Mouse (Mus musculus) limb, embryonic 14.5 days (tissue): ENCODE data around the gene Tmem8b. TPM values are rescaled to one million over a fixed set of nuclear protein-coding genes. Genes with fewer than 3 reads are reported as not detected.
A peak's percentile ranks its signal among the peaks of the same experiment; 100 is the strongest.

ENCODE experiments used
- ATAC-seq: fragments of 200-750 bp; cut with Nextera tagmentation; 2 replicates; pipeline ENCODE4 v1.8.0; 2017; ENCODE audit warnings: low read depth, moderate number of reproducible peaks, moderate TSS enrichment; ENCODE audit not compliant: low FRiP score
- DNase-seq: peaks from one replicate; pipeline ENCODE4 v3.0.0-alpha.2; 2015; ENCODE audit warnings: low spot score
- H3K27ac ChIP-seq: fragments of 300-500 bp; sonication (generic); replicated peaks from 2 replicates; pipeline ENCODE4 v1.5.1; 2014; ENCODE audit warnings: low read depth, mild to moderate bottlenecking, low read length, moderate library complexity, mixed read lengths
- H3K27me3 ChIP-seq: fragments of 300-500 bp; sonication (generic); 2 replicates; pipeline ENCODE4 v1.6.1; 2014; ENCODE audit warnings: low read length, mixed read lengths; ENCODE audit not compliant: control insufficient read depth, insufficient read depth
- H3K36me3 ChIP-seq: fragments of 300-500 bp; sonication (generic); 2 replicates; pipeline ENCODE4 v1.6.1; 2014; ENCODE audit warnings: mild to moderate bottlenecking, low read length, moderate library complexity, mixed read lengths; ENCODE audit not compliant: control insufficient read depth, insufficient read depth
- H3K4me1 ChIP-seq: fragments of 300-500 bp; sonication (generic); 2 replicates; pipeline ENCODE4 v1.6.1; 2014; ENCODE audit warnings: antibody characterized with exemption, low read length, mixed read lengths; ENCODE audit not compliant: control insufficient read depth, insufficient read depth
- H3K4me2 ChIP-seq: fragments of 300-500 bp; sonication (generic); replicated peaks from 2 replicates; pipeline ENCODE4 v1.6.1; 2014; ENCODE audit warnings: low read depth, mild to moderate bottlenecking, low read length, moderate library complexity; ENCODE audit not compliant: severe bottlenecking
- H3K4me3 ChIP-seq: fragments of 300-500 bp; sonication (generic); replicated peaks from 2 replicates; pipeline ENCODE4 v1.5.1; 2014; ENCODE audit warnings: low read length
- H3K9ac ChIP-seq: fragments of 300-500 bp; sonication (generic); 2 replicates; pipeline ENCODE4 v1.6.1; 2014; ENCODE audit warnings: mild to moderate bottlenecking, low read depth, low read length, moderate library complexity; ENCODE audit not compliant: severe bottlenecking
- H3K9me3 ChIP-seq: fragments of 300-500 bp; sonication (generic); 2 replicates; pipeline ENCODE4 v1.6.1; 2016; ENCODE audit warnings: low read length; ENCODE audit not compliant: control insufficient read depth
- POLR2A ChIP-seq: fragments of 200-500 bp; IDR thresholded peaks from 2 replicates; pipeline ENCODE4 v1.8.0; 2012; ENCODE audit warnings: inconsistent platforms, mild to moderate bottlenecking, moderate library complexity, borderline replicate concordance; ENCODE audit not compliant: insufficient read depth, insufficient read length; ENCODE audit errors: extremely low read depth
- WGBS: fragments of 180-500 bp; shearing (Covaris S2); extraction: QIAGEN DNeasy Blood & Tissue Kit; methylation state at CpG from one replicate; pipeline ENCODE4 v1.1.7; 2014; 5-methylcytosine and 5-hydroxymethylcytosine counted together
- polyA plus RNA-seq, 2 experiments: library from polyadenylated mRNA; depleted of rRNA in 1 of 2; stranded (reverse) in 1 of 2; unstranded in 1 of 2; fragments of >200 nt; fragmentation: Nextera tagmentation in 1 of 2; extraction: Ambion mirVana in 1 of 2; gene quantifications; 2 replicates each; pipeline versions ENCODE4 v1.2.1 to v1.2.3; 2012 to 2014

Gene Tmem8b
- polyA plus RNA-seq, 2 experiments = 3.8 to 16.0 TPM

DNA sequence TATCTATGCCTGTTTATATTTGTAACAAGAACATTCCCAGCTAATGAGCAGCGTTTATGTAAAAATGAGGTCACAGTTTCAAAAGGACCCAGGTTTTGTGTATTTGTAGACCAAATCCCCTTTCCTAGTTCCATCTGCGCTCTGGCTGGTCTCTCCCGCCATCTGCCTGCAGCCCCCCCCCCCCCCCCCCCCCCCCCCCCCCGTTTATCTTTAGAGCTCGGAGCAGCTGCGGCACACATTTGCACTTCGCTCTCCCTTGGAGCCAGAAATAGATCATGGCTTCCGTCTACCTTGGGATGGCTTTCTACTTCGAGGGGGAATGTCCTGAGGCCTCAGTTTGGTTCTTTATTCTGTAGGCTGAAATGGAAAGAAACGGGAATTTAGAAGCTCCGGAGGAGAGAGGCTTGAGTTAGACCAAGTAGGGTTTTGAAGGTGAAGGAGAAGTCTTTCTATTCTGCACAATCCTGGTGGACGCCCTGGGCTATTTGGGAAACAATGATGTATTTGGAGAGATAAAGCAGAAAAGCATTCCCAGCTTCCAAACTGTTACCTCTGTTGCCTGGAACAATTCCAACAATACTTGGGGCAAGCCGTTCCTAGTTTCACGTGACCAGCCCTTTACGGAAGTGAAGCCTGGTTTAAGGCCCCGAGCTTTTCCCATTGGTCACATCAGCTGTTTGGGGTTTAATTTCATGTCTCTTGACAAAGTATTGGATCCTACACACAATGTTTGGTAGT lies 51.9 kb downstream of the Tmem8b start:
- Histone ChIP-seq H3K27me3 (no peaks in the 10 kb centered on the region), H3K4me3 (no peak overlapping the region), H3K9ac (no peak overlapping the region), H3K36me3 (no peaks in the 10 kb centered on the region), H3K4me2 (no peak overlapping the region), H3K27ac (0 out of 2 replicates have a peak overlapping the region, but pooled peaks have one; percentile 48), H3K4me1 (no peaks in the 10 kb centered on the region), H3K9me3 (no peaks in the 10 kb centered on the region)
- DNase-seq (no peak), ATAC-seq (peak; percentile 27; the same call in 1 of the 2 replicates)
- WGBS = 51% methylated on average over 12 of the region's 16 CpGs
- TF ChIP-seq POLR2A = no peak

DNA sequence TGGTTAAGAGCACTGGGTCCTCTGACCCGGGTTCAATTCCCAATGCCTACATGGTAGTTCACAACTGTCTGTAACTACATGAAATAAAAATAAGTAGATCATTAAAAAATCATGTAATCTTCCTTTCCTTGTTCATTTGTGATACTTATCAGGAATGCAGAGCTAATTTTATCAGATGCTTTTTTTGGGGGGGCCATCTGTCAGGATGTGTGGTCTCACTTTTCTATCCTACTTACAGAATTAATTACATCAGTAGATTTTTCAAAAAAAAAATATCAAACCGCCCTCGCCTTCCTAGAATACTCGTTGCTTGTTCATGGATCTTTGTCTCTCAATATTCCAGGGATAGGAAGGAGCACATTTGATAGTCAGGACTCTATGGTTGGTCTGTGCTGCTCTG lies 53.4 kb downstream of the Tmem8b start:
- Histone ChIP-seq H3K4me1 (0 out of 2 replicates have a peak, but pooled peaks cover 2% of the 10 kb centered on the region), H3K27me3 (no peaks in the 10 kb centered on the region), H3K27ac (no peak overlapping the region), H3K9me3 (no peaks in the 10 kb centered on the region), H3K9ac (no peak overlapping the region), H3K36me3 (no peaks in the 10 kb centered on the region), H3K4me2 (no peak overlapping the region), H3K4me3 (no peak overlapping the region)
- no peak for TF ChIP-seq POLR2A
- DNase-seq (no peak), ATAC-seq (no peak)
- 87% methylated on average over 4 of the region's 4 CpGs for WGBS

GRCm38 (mm10) chr4:43724764-43725163 lies 56.0 kb downstream of the Tmem8b start:
- no peak overlapping the region for H3K4me2 ChIP-seq
- no peak overlapping the region for H3K9ac ChIP-seq
- 0 out of 2 replicates have a peak, but pooled peaks cover 6% of the 10 kb centered on the region for H3K4me1 ChIP-seq
- WGBS = 38% methylated on average over 1 of the region's 1 CpGs
- H3K27ac ChIP-seq = no peak overlapping the region
- no peaks in the 10 kb centered on the region for H3K36me3 ChIP-seq
- DNase-seq (peak; percentile 66), ATAC-seq (no peak)
- H3K9me3 ChIP-seq = no peaks in the 10 kb centered on the region
- no peak for TF ChIP-seq POLR2A
- no peaks in the 10 kb centered on the region for H3K27me3 ChIP-seq
- no peak overlapping the region for H3K4me3 ChIP-seq

DNA sequence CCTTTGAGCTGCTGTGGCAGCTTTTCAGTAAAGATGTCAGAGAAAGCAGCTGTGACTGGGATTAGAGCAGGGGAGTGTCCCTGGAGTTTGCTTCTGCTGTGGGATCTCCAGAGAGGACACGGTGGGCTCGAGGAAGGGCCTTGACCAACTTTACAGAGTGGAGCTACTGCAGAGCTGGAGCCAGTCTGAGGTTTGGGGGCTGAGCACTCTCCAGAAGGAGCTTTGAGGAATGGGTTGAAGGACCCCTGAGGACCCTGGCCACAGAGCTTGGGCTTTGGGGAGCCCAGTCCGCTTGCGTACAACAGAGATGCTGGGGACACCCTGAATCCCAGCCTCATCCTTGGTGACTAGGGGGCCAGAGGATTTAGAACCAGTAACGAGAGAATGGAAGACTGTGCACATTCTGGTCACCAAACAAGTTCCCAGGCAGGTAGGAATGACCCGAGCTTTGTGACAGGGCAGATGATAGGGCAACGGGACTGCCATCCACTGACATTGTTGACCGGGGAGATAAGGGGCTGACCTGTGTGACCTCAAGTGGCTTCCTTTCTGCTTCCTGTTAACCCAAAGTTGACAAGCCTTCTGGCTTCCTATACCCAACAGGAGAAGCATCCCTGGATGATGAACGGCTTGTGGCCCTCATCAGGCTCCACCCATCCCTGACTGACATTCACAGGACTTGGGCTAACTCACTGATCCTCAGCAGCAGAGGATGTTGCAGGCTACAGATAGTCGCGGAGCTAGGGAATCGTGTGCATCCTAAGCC lies 57.6 kb downstream of the Tmem8b start:
- H3K27me3 ChIP-seq = no peaks in the 10 kb centered on the region
- H3K4me1 ChIP-seq = peaks cover 16% of the 10 kb centered on the region; the same call in 1 of the 2 replicates
- DNase-seq (no peak), ATAC-seq (no peak)
- H3K9ac ChIP-seq = no peak overlapping the region
- H3K4me2 ChIP-seq = no peak overlapping the region
- no peak for TF ChIP-seq POLR2A
- 60% methylated on average over 12 of the region's 12 CpGs for WGBS
- no peaks in the 10 kb centered on the region for H3K36me3 ChIP-seq
- no peak overlapping the region for H3K27ac ChIP-seq
- no peak overlapping the region for H3K4me3 ChIP-seq
- H3K9me3 ChIP-seq = no peaks in the 10 kb centered on the region

GRCm38 (mm10) chr4:43726995-43727394 lies 58.2 kb downstream of the Tmem8b start, which contains the start of gene Hrct1:
Gene Hrct1, plus strand, starts transcription at chr4:43727188.
- Histone ChIP-seq H3K36me3 (no peaks in the 10 kb centered on the region), H3K9ac (no peak within 1 kb of the TSS), H3K9me3 (no peaks in the 10 kb centered on the region), H3K4me3 (no peak within 1 kb of the TSS), H3K4me1 (peaks cover 18% of the 10 kb centered on the region), H3K27ac (peak within 1 kb of the TSS; percentile 39; the same call in 1 of the 2 replicates), H3K4me2 (no peak within 1 kb of the TSS), H3K27me3 (no peaks in the 10 kb centered on the region)
- DNase-seq = peak; percentile 76
- WGBS = 25% methylated on average over 3 of the region's 3 CpGs
- peak; percentile 63 for ATAC-seq
- TF ChIP-seq POLR2A = no peak
